Mouse (Mus musculus) thymus, adult 2 months (tissue): ENCODE results near the gene Gm12169.

ENCODE experiments used
- CTCF ChIP-seq: fragments of 200-500 bp; IDR thresholded peaks from 2 replicates; pipeline ENCODE4 v1.5.1; 2012; ENCODE audit warnings: mild to moderate bottlenecking, control low read depth, low read length, moderate library complexity, borderline replicate concordance; ENCODE audit not compliant: control insufficient read depth, poor library complexity, insufficient read depth; ENCODE audit errors: extremely low read depth
- POLR2A ChIP-seq: fragments of 200-500 bp; IDR thresholded peaks from 2 replicates; pipeline ENCODE4 v1.6.1; 2012; ENCODE audit warnings: mild to moderate bottlenecking, low read length, control low read depth, moderate library complexity; ENCODE audit not compliant: control insufficient read depth, poor library complexity, insufficient read depth; ENCODE audit errors: extremely low read depth

- TF ChIP-seq CTCF (no peak), POLR2A (no peak)
Observed at GRCm38 (mm10) chr11:46543530-46543929, 19.5 kb downstream of the Gm12169 start.
